Mouse (Mus musculus) myocyte (in vitro differentiated cells): ENCODE data around the gene Wdr31.

Experiments
- CEBPB ChIP-seq: IDR thresholded peaks from 2 replicates; pipeline ENCODE4 v1.6.1; 2011; ENCODE audit warnings: mild to moderate bottlenecking, moderate library complexity; ENCODE audit not compliant: poor library complexity, insufficient read depth, severe bottlenecking
- MAX ChIP-seq: IDR thresholded peaks from one replicate; pipeline ENCODE4 v1.6.1; 2011; ENCODE audit warnings: low read depth, mild to moderate bottlenecking, control low read depth
- MYOD1 ChIP-seq, 3 experiments: IDR thresholded peaks; one replicate each; pipeline ENCODE4 v1.6.1; 2011; ENCODE audit warnings: control low read depth in 2 of 3, low read depth in 2 of 3, mild to moderate bottlenecking in 2 of 3, moderate library complexity in 1 of 3; ENCODE audit not compliant: insufficient read length in 2 of 3, control insufficient read depth in 1 of 3
- MYOG ChIP-seq, 3 experiments: IDR thresholded peaks; one replicate each; pipeline ENCODE4 v1.6.1; 2011; ENCODE audit warnings: control low read depth in 2 of 3, low read depth in 2 of 3, mild to moderate bottlenecking in 2 of 3; ENCODE audit not compliant: insufficient read length in 2 of 3, control insufficient read depth in 1 of 3, insufficient read depth in 1 of 3
- POLR2A ChIP-seq: IDR thresholded peaks from one replicate; pipeline ENCODE4 v1.6.1; 2011; ENCODE audit warnings: low read depth, mild to moderate bottlenecking, control low read depth, moderate library complexity; ENCODE audit not compliant: insufficient read length
- POLR2AphosphoS2 ChIP-seq: IDR thresholded peaks from one replicate; pipeline ENCODE4 v1.6.1; 2011; ENCODE audit warnings: low read depth, control low read depth; ENCODE audit not compliant: insufficient read length
- REST ChIP-seq: IDR thresholded peaks from one replicate; pipeline ENCODE4 v1.6.1; 2011; ENCODE audit warnings: mild to moderate bottlenecking, control low read depth, moderate library complexity; ENCODE audit not compliant: insufficient read depth, insufficient read length
- SRF ChIP-seq: IDR thresholded peaks from one replicate; pipeline ENCODE4 v1.6.1; 2011; ENCODE audit warnings: low read depth; ENCODE audit not compliant: control insufficient read depth, insufficient read length
- TCF12 ChIP-seq: IDR thresholded peaks from one replicate; pipeline ENCODE4 v1.6.1; 2011; ENCODE audit warnings: mild to moderate bottlenecking, control low read depth; ENCODE audit not compliant: poor library complexity, insufficient read depth, severe bottlenecking
- USF1 ChIP-seq: IDR thresholded peaks from one replicate; pipeline ENCODE4 v1.6.1; 2011; ENCODE audit warnings: low read depth, mild to moderate bottlenecking, control low read depth, moderate library complexity

GRCm38 (mm10) chr4:62419091-62419490, 51.6 kb downstream of the Wdr31 start:
- TF ChIP-seq POLR2A (no peak), SRF (no peak), MAX (no peak), TCF12 (no peak), POLR2AphosphoS2 (no peak), MYOD1 (IDR thresholded peaks at IDR 0.05; ENCODE audit: control insufficient read depth in 1 of 3, insufficient read length in 2 of 3, low read depth in 2 of 3) (no peak), USF1 (no peak), MYOG (IDR thresholded peaks at IDR 0.05; ENCODE audit: control insufficient read depth in 1 of 3, insufficient read depth in 1 of 3, insufficient read length in 2 of 3, low read depth in 2 of 3) (no peak), CEBPB (no peak), REST (no peak)
